Mouse (Mus musculus): ENCODE measurements around the gene Snrnp48. TPM values are rescaled to one million over a fixed set of nuclear protein-coding genes. Genes with fewer than 3 reads are reported as not detected.

Snrnp48 gene
- polyA plus RNA-seq, 1 experiment from 2014 or later, result 32.3 TPM

- no peaks in the 10 kb centered on the region for H3K27me3 ChIP-seq (ENCODE audit: insufficient read depth, low read length)
- no peaks in the 10 kb centered on the region for H3K9me3 ChIP-seq (ENCODE audit: low read length)
- 76% methylated on average over 3 of the region's 3 CpGs for WGBS
- no peak for ATAC-seq (ENCODE audit: low FRiP score, low TSS enrichment)
- H3K4me1 ChIP-seq (ENCODE audit: insufficient read depth, low read length), result no peaks in the 10 kb centered on the region
- no peak overlapping the region for H3K4me3 ChIP-seq (ENCODE audit: low read length)
- H3K36me3 ChIP-seq (ENCODE audit: insufficient read depth, low read length), result no peaks in the 10 kb centered on the region
- H3K9ac ChIP-seq (replicated peaks; ENCODE audit: low read length), result no peak overlapping the region
- H3K4me2 ChIP-seq (replicated peaks; ENCODE audit: low read depth, low read length), result no peak overlapping the region
- no peak overlapping the region for H3K27ac ChIP-seq (ENCODE audit: low read length)
Observed at GRCm38 (mm10) chr13:38251226-38251625, 46.5 kb downstream of the Snrnp48 start.

- Histone ChIP-seq H3K27me3 (ENCODE audit: insufficient read depth, low read length) (no peaks in the 10 kb centered on the region), H3K4me1 (ENCODE audit: insufficient read depth, low read length) (no peaks in the 10 kb centered on the region), H3K9ac (replicated peaks; ENCODE audit: low read length) (no peak overlapping the region), H3K9me3 (ENCODE audit: low read length) (no peaks in the 10 kb centered on the region), H3K36me3 (ENCODE audit: insufficient read depth, low read length) (no peaks in the 10 kb centered on the region), H3K4me3 (ENCODE audit: low read length) (no peak overlapping the region), H3K27ac (ENCODE audit: low read length) (no peak overlapping the region), H3K4me2 (replicated peaks; ENCODE audit: low read depth, low read length) (no peak overlapping the region)
- 76% methylated on average over 9 of the region's 9 CpGs for WGBS
- ATAC-seq (ENCODE audit: low FRiP score, low TSS enrichment), result no peak
Observed at GRCm38 (mm10) chr13:38253696-38254095, 49.0 kb downstream of the Snrnp48 start.

GRCm38 (mm10) chr13:38258901-38259300 is 54.2 kb downstream of the Snrnp48 start:
- Histone ChIP-seq H3K9ac (replicated peaks; ENCODE audit: low read length) (no peak overlapping the region), H3K27me3 (ENCODE audit: insufficient read depth, low read length) (no peaks in the 10 kb centered on the region), H3K4me1 (ENCODE audit: insufficient read depth, low read length) (no peaks in the 10 kb centered on the region), H3K4me3 (ENCODE audit: low read length) (no peak overlapping the region), H3K27ac (ENCODE audit: low read length) (no peak overlapping the region), H3K4me2 (replicated peaks; ENCODE audit: low read depth, low read length) (no peak overlapping the region), H3K36me3 (ENCODE audit: insufficient read depth, low read length) (no peaks in the 10 kb centered on the region), H3K9me3 (ENCODE audit: low read length) (no peaks in the 10 kb centered on the region)
- no peak for ATAC-seq (ENCODE audit: low FRiP score, low TSS enrichment)
- WGBS, result 32% methylated on average over 2 of the region's 2 CpGs

- Histone ChIP-seq H3K27me3 (ENCODE audit: insufficient read depth, low read length) (no peaks in the 10 kb centered on the region), H3K9ac (replicated peaks; ENCODE audit: low read length) (no peak overlapping the region), H3K4me1 (ENCODE audit: insufficient read depth, low read length) (no peaks in the 10 kb centered on the region), H3K4me2 (replicated peaks; ENCODE audit: low read depth, low read length) (no peak overlapping the region), H3K36me3 (ENCODE audit: insufficient read depth, low read length) (no peaks in the 10 kb centered on the region), H3K4me3 (ENCODE audit: low read length) (no peak overlapping the region), H3K9me3 (ENCODE audit: low read length) (peaks cover 5% of the 10 kb centered on the region; the same call in 1 of the 2 replicates), H3K27ac (ENCODE audit: low read length) (no peak overlapping the region)
- no peak for ATAC-seq (ENCODE audit: low FRiP score, low TSS enrichment)
- 80% methylated on average over 8 of the region's 8 CpGs for WGBS
Observed at GRCm38 (mm10) chr13:38269055-38269692, 64.4 kb downstream of the Snrnp48 start.

GRCm38 (mm10) chr13:38272624-38273023 is 67.9 kb downstream of the Snrnp48 start:
- Histone ChIP-seq H3K9ac (replicated peaks; ENCODE audit: low read length) (no peak overlapping the region), H3K4me1 (ENCODE audit: insufficient read depth, low read length) (no peaks in the 10 kb centered on the region), H3K27ac (ENCODE audit: low read length) (no peak overlapping the region), H3K4me2 (replicated peaks; ENCODE audit: low read depth, low read length) (no peak overlapping the region), H3K27me3 (ENCODE audit: insufficient read depth, low read length) (no peaks in the 10 kb centered on the region), H3K9me3 (ENCODE audit: low read length) (no peaks in the 10 kb centered on the region), H3K36me3 (ENCODE audit: insufficient read depth, low read length) (no peaks in the 10 kb centered on the region), H3K4me3 (ENCODE audit: low read length) (no peak overlapping the region)
- no peak for ATAC-seq (ENCODE audit: low FRiP score, low TSS enrichment)
- WGBS, result 58% methylated on average over 3 of the region's 3 CpGs

Other genes starting within 250 kb of the Snrnp48 start
- 130 and 138 TPM in 2 replicates for gene Ssr1, start 210.7 kb upstream of the Snrnp48 start, polyA plus RNA-seq (2015; fragmentation: Nextera tagmentation; extraction: Ambion mirVana)
- 49.3 and 54.0 TPM in 2 replicates for gene Riok1, start 167.9 kb upstream of the Snrnp48 start, polyA plus RNA-seq (2015; fragmentation: Nextera tagmentation; extraction: Ambion mirVana)
- 1.1 and 1.4 TPM in 2 replicates for gene Cage1, start 167.9 kb upstream of the Snrnp48 start, polyA plus RNA-seq (2015; fragmentation: Nextera tagmentation; extraction: Ambion mirVana)
- 5.3 TPM in 2 replicates for gene Dsp, start 53.6 kb upstream of the Snrnp48 start, polyA plus RNA-seq (2015; fragmentation: Nextera tagmentation; extraction: Ambion mirVana)
- 1.3 and 2.2 TPM in 2 replicates for gene Bmp6, start 140.2 kb downstream of the Snrnp48 start, polyA plus RNA-seq (2015; fragmentation: Nextera tagmentation; extraction: Ambion mirVana)